In genomic region chr13:104694612-104695355, GRCm38 (mm10) we compare ENCODE assay signal across 8 mouse cellular contexts.
DNase-seq lines count a peak whose midpoint lies in the region; ATAC-seq and TF ChIP-seq lines count a peak whose summit lies in the region.

No protein-coding gene starts in this region.

- no peaks in the 10 kb centered on the region for H3K27me3 ChIP-seq in heart, postnatal 0 days (ENCODE audit: control insufficient read depth, insufficient read depth, low read length)

- peaks cover 10% of the 10 kb centered on the region; the same call in 1 of the 2 replicates for H3K4me1 ChIP-seq in heart, postnatal 0 days (ENCODE audit: control insufficient read depth, insufficient read depth)

- TF ChIP-seq CTCF in heart, postnatal 0 days (IDR thresholded peaks at IDR 0.05; ENCODE audit: low read depth), result no peak

- TF ChIP-seq EP300 in heart, postnatal 0 days (IDR thresholded peaks at IDR 0.05; ENCODE audit: low read depth), result peak; percentile 95

- H3K27ac ChIP-seq in heart, postnatal 0 days (ENCODE audit: low read depth), result peak overlapping the region; percentile 94

- ATAC-seq in heart, postnatal 0 days (ENCODE audit: insufficient read depth, low read depth), result peak; percentile 94

- H3K36me3 ChIP-seq in heart, postnatal 0 days (replicated peaks; ENCODE audit: control insufficient read depth, insufficient read depth, low read length), result no peaks in the 10 kb centered on the region

- no peak overlapping the region for H3K9ac ChIP-seq in heart, postnatal 0 days (replicated peaks; ENCODE audit: low read depth, low read length)

- 22% methylated on average over 6 of the region's 6 CpGs for WGBS in heart, postnatal 0 days

- H3K4me3 ChIP-seq in heart, postnatal 0 days (ENCODE audit: low read depth, low read length), result no peak overlapping the region

- no peaks in the 10 kb centered on the region for H3K9me3 ChIP-seq in heart, postnatal 0 days (replicated peaks; ENCODE audit: control insufficient read depth, low read length)

- peak; percentile 11 to 43 for DNase-seq in frontal cortex, adult 2 months (ENCODE audit: extremely low spot score in 1 of 2, low spot score in 1 of 2)
- DNase-seq in frontal cortex, postnatal 10 days (ENCODE audit: low spot score in 2 of 2), result no peak
- peak; percentile 80 for DNase-seq in MN1 (ENCODE audit: low spot score)
- peak; percentile 53 for DNase-seq in embryo, embryonic 11 days
- peak; percentile 95 for DNase-seq in heart, postnatal 0 days (ENCODE audit: low spot score)
- peak; percentile 32 to 50 for DNase-seq in layer of hippocampus, postnatal 14 days (ENCODE audit: low spot score in 2 of 2)
- peak; percentile 22 for DNase-seq in retina, adult 2 months (ENCODE audit: low read depth, low spot score)
- DNase-seq in thymus, postnatal 0 days (ENCODE audit: low spot score), result no peak

- no peak overlapping the region for H3K4me2 ChIP-seq in heart, postnatal 0 days (ENCODE audit: low read depth, low read length)

Comparison
In these comparisons a context has a peak if more than half of its experiments do, and no peak if none do; other contexts are left out.
1. DNase-seq: peak in frontal cortex, adult 2 months (2 of 2), MN1 (single experiment), embryo, embryonic 11 days (single experiment), heart, postnatal 0 days (single experiment), layer of hippocampus, postnatal 14 days (2 of 2) and retina, adult 2 months (single experiment); none in frontal cortex, postnatal 10 days (0 of 2) and thymus, postnatal 0 days (single experiment).